Mouse (Mus musculus) embryonic facial prominence, embryonic 13.5 days (tissue): ENCODE measurements around the gene Rnh1. TPM values are rescaled to one million over a fixed set of nuclear protein-coding genes. Genes with fewer than 3 reads are reported as not detected.

Experiments used
- ATAC-seq: fragments of 200-750 bp; cut with Nextera tagmentation; 2 replicates; pipeline ENCODE4 v1.8.0; 2017; ENCODE audit warnings: low read depth; ENCODE audit not compliant: insufficient number of reproducible peaks, insufficient read depth, low FRiP score, low TSS enrichment
- H3K27ac ChIP-seq: fragments of 300-500 bp; sonication (generic); 2 replicates; pipeline ENCODE4 v1.5.1; 2015; ENCODE audit warnings: moderate library complexity, mild to moderate bottlenecking, inconsistent platforms
- H3K27me3 ChIP-seq: fragments of 300-500 bp; sonication (generic); 2 replicates; pipeline ENCODE4 v1.6.1; 2015; ENCODE audit warnings: mild to moderate bottlenecking, inconsistent platforms
- H3K36me3 ChIP-seq: fragments of 300-500 bp; sonication (generic); 2 replicates; pipeline ENCODE4 v1.6.1; 2015; ENCODE audit warnings: mild to moderate bottlenecking, inconsistent platforms
- H3K4me1 ChIP-seq: fragments of 300-500 bp; sonication (generic); 2 replicates; pipeline ENCODE4 v1.6.1; 2015; ENCODE audit warnings: inconsistent platforms
- H3K4me2 ChIP-seq: fragments of 300-500 bp; sonication (generic); 2 replicates; pipeline ENCODE4 v1.6.1; 2015; ENCODE audit warnings: moderate library complexity, mild to moderate bottlenecking, inconsistent platforms
- H3K4me3 ChIP-seq: fragments of 300-500 bp; sonication (generic); 2 replicates; pipeline ENCODE4 v1.5.1; 2015; ENCODE audit warnings: mild to moderate bottlenecking, inconsistent platforms
- H3K9ac ChIP-seq: fragments of 300-500 bp; sonication (generic); 2 replicates; pipeline ENCODE4 v1.6.1; 2015; ENCODE audit warnings: mild to moderate bottlenecking, inconsistent platforms
- H3K9me3 ChIP-seq: fragments of 300-500 bp; sonication (generic); 2 replicates; pipeline ENCODE4 v1.6.1; 2016; ENCODE audit warnings: inconsistent platforms
- WGBS: fragments of 180-500 bp; shearing (Covaris S2); methylation state at CpG from one replicate; pipeline ENCODE4 v1.1.7; 2015; ENCODE audit warnings: mixed read lengths; 5-methylcytosine and 5-hydroxymethylcytosine counted together
- polyA plus RNA-seq: library from polyadenylated mRNA; unstranded; fragments of >200 nt; fragmentation: Nextera tagmentation; extraction: Ambion mirVana; gene quantifications from 2 replicates; pipeline ENCODE4 v1.2.1, GENCODE M21; 2015

Gene Rnh1
- polyA plus RNA-seq, 1 experiment from 2014 or later: 118 TPM

- ATAC-seq: peak; percentile 90
- peaks cover 26% of the 10 kb centered on the region for H3K4me1 ChIP-seq
- H3K9ac ChIP-seq: peak within 1 kb of the TSS; percentile 78
- no peaks in the 10 kb centered on the region for H3K9me3 ChIP-seq
- peak within 1 kb of the TSS; percentile 70 for H3K4me3 ChIP-seq
- H3K36me3 ChIP-seq: peaks cover 17% of the 10 kb centered on the region
- peak within 1 kb of the TSS; percentile 90 for H3K27ac ChIP-seq
- no peaks in the 10 kb centered on the region for H3K27me3 ChIP-seq
- 0% methylated on average over 41 of the region's 41 CpGs for WGBS
- H3K4me2 ChIP-seq: peak within 1 kb of the TSS; percentile 88
Measured at GRCm38 (mm10) chr7:141215101-141215879, 42.6 kb upstream of the Rnh1 start, which contains the start of gene Rassf7. Gene Rassf7, plus strand, starts transcription at chr7:141215860.

DNA sequence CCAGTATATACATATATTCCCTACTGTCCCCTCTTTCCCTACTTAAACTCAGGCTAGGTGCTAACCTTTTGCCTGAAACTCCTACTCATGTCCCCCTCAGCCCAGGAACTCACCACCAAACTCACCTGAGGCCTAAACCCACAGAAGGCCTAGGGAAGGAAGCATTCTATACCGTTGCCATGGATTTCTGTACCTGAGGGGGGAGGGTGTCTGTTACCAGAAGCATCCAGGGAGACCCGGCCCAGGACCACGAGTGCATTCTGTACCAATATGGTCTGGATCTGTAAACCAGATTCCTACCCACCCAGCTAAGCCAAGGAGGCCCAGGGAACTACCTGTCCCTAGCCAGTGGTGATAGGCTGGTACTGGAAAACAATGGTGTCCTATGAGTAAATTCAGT lies 41.7 kb upstream of the Rnh1 start:
- Histone ChIP-seq H3K4me3 (no peak overlapping the region), H3K27me3 (no peaks in the 10 kb centered on the region), H3K36me3 (peaks cover 13% of the 10 kb centered on the region), H3K27ac (peak overlapping the region; percentile 90; the same call in 1 of the 2 replicates), H3K4me2 (peak overlapping the region; percentile 88; the same call in 1 of the 2 replicates), H3K4me1 (peaks cover 25% of the 10 kb centered on the region), H3K9ac (no peak overlapping the region), H3K9me3 (no peaks in the 10 kb centered on the region)
- ATAC-seq: no peak
- 67% methylated on average over 3 of the region's 3 CpGs for WGBS

DNA sequence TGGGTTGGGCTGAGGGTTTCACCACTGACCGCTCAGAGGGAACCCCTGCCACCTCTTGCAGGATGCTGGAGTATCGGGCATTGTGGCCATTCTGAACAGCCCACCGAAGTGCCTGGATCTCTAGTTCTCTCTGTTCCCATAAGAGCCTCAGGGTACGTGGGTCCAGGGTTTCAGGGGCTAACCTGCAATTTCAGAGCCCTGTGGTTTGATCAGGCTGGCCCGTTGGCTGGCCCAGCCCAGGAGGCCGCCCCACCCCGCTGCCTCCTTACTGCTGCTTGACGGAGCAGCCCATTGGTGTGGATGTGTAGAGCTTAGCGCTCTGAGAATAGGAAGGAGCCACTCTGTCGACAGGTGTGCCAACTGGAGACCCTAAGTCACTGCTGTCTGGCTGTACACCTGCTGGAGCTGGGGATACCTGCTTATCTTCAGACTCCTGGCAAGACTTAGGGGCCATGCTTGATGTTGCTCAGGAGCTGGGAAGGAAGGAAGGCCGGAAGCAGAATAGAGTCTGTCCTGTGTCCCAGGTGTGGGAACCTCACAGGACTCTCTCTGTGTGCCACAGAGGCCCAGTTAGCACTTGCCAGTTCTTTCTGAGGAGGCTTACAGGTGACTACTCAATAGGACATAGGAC lies 41.1 kb upstream of the Rnh1 start, which contains the start of gene Lmntd2:
Gene Lmntd2 (minus strand): TSS at position 476 of the 631 bp plus-strand sequence.
- no peak for ATAC-seq
- peaks cover 25% of the 10 kb centered on the region for H3K4me1 ChIP-seq
- peak within 1 kb of the TSS; percentile 78 for H3K9ac ChIP-seq
- H3K36me3 ChIP-seq: peaks cover 13% of the 10 kb centered on the region
- WGBS: 92% methylated on average over 11 of the region's 11 CpGs
- no peaks in the 10 kb centered on the region for H3K9me3 ChIP-seq
- no peaks in the 10 kb centered on the region for H3K27me3 ChIP-seq
- H3K4me3 ChIP-seq: peak within 1 kb of the TSS; percentile 70
- H3K27ac ChIP-seq: peak within 1 kb of the TSS; percentile 90
- peak within 1 kb of the TSS; percentile 88 for H3K4me2 ChIP-seq

DNA sequence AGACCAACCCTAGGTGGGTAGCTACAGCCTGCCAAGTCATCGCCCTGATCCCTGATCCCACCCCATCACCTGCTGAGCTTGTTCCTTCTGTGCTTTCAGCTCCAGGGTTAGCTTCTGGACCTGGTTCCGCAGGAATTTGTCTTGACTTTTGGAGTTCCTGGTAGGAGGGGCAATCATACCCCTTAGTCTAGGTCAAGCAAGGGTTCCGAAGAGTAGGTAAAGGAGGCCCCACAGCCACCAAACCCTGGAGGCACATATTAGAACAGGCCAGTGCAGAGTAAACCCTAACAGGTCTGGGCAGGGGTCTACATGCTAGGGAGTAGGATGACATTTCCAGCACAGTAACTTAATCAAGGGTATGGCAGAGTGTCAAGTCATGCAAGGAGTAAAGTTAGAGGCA lies 40.5 kb upstream of the Rnh1 start:
- H3K27ac ChIP-seq: peak overlapping the region; percentile 41; the same call in 1 of the 2 replicates
- 68% methylated on average over 3 of the region's 3 CpGs for WGBS

GRCm38 (mm10) chr7:141210606-141211131 lies 38.0 kb upstream of the Rnh1 start:
- Histone ChIP-seq H3K36me3 (no peaks in the 10 kb centered on the region), H3K4me3 (no peak overlapping the region), H3K27me3 (no peaks in the 10 kb centered on the region), H3K27ac (no peak overlapping the region), H3K4me2 (no peak overlapping the region), H3K9me3 (no peaks in the 10 kb centered on the region), H3K4me1 (peaks cover 6% of the 10 kb centered on the region), H3K9ac (0 out of 2 replicates have a peak overlapping the region, but pooled peaks have one; percentile 27)
- 83% methylated on average over 14 of the region's 14 CpGs for WGBS
- ATAC-seq: no peak

More for the DNA sequence above, 40.5 kb upstream of the Rnh1 start:
- Histone ChIP-seq H3K4me1 (peaks cover 25% of the 10 kb centered on the region), H3K36me3 (peaks cover 11% of the 10 kb centered on the region), H3K9me3 (no peaks in the 10 kb centered on the region), H3K27me3 (no peaks in the 10 kb centered on the region), H3K4me2 (no peak overlapping the region), H3K4me3 (no peak overlapping the region), H3K9ac (no peak overlapping the region)
- no peak for ATAC-seq

- WGBS: 80% methylated on average over 12 of the region's 12 CpGs
- H3K27me3 ChIP-seq: no peaks in the 10 kb centered on the region
- no peak overlapping the region for H3K4me2 ChIP-seq
- H3K36me3 ChIP-seq: no peaks in the 10 kb centered on the region
- no peak overlapping the region for H3K4me3 ChIP-seq
- H3K9me3 ChIP-seq: no peaks in the 10 kb centered on the region
- peaks cover 5% of the 10 kb centered on the region for H3K4me1 ChIP-seq
- no peak for ATAC-seq
- H3K9ac ChIP-seq: no peak overlapping the region
- H3K27ac ChIP-seq: no peak overlapping the region
Measured at GRCm38 (mm10) chr7:141210137-141210536, 37.5 kb upstream of the Rnh1 start.

GRCm38 (mm10) chr7:141209526-141209925 lies 36.9 kb upstream of the Rnh1 start:
- no peaks in the 10 kb centered on the region for H3K4me1 ChIP-seq
- H3K36me3 ChIP-seq: no peaks in the 10 kb centered on the region
- H3K9ac ChIP-seq: no peak overlapping the region
- H3K4me3 ChIP-seq: no peak overlapping the region
- no peaks in the 10 kb centered on the region for H3K9me3 ChIP-seq
- 71% methylated on average over 3 of the region's 3 CpGs for WGBS
- no peak overlapping the region for H3K27ac ChIP-seq
- no peaks in the 10 kb centered on the region for H3K27me3 ChIP-seq
- ATAC-seq: no peak
- H3K4me2 ChIP-seq: no peak overlapping the region

GRCm38 (mm10) chr7:141206182-141206937 lies 33.7 kb upstream of the Rnh1 start:
- WGBS: 89% methylated on average over 18 of the region's 18 CpGs
- H3K27me3 ChIP-seq: no peaks in the 10 kb centered on the region
- no peaks in the 10 kb centered on the region for H3K9me3 ChIP-seq
- no peak overlapping the region for H3K27ac ChIP-seq
- H3K36me3 ChIP-seq: no peaks in the 10 kb centered on the region
- no peak for ATAC-seq
- no peak overlapping the region for H3K4me2 ChIP-seq
- no peak overlapping the region for H3K9ac ChIP-seq
- H3K4me3 ChIP-seq: no peak overlapping the region
- H3K4me1 ChIP-seq: no peaks in the 10 kb centered on the region

DNA sequence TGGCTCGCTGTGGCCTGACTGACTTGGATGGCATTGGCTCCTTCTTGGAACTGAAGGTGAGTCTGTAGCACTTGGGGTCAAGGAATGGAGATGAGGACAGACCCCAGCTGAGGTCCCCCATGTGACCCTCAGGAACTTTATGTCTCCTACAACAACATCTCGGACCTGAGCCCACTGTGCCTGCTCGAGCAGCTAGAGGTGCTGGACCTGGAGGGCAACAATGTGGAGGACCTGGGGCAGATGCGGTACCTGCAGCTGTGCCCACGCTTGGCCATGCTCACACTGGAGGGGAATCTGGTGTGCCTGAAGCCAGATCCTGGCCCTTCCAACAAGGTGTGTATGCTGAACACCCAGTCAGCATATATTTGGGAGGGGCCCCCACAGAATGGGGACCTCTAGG lies 32.8 kb upstream of the Rnh1 start:
- Histone ChIP-seq H3K4me2 (no peak overlapping the region), H3K4me3 (no peak overlapping the region), H3K9ac (no peak overlapping the region), H3K27ac (no peak overlapping the region), H3K36me3 (no peaks in the 10 kb centered on the region), H3K9me3 (no peaks in the 10 kb centered on the region), H3K4me1 (no peaks in the 10 kb centered on the region), H3K27me3 (no peaks in the 10 kb centered on the region)
- 90% methylated on average over 5 of the region's 5 CpGs for WGBS
- no peak for ATAC-seq

GRCm38 (mm10) chr7:141204546-141204945 lies 31.9 kb upstream of the Rnh1 start:
- no peak for ATAC-seq
- 78% methylated on average over 3 of the region's 3 CpGs for WGBS

DNA sequence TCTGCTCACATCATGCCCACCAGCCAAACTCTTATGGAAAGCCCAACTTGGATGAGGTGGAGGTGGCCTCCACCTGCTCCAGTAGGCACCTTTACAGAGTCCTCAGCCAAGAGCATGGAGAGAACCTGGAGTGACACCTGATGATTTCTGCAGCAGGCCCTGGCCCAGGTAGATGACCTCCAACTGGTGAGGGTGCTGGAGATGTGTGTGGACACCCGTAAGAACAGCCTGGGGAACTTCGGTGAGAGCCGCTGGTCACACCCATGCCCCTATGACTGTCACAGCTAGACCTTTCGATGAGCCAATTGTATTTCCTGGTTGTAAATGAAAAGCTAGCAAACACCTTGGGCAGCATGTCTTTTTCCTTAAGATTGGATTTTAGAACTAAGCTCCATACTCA lies 25.5 kb upstream of the Rnh1 start:
- no peak overlapping the region for H3K4me3 ChIP-seq
- no peaks in the 10 kb centered on the region for H3K36me3 ChIP-seq
- no peak for ATAC-seq
- no peak overlapping the region for H3K9ac ChIP-seq
- 93% methylated on average over 4 of the region's 4 CpGs for WGBS
- no peaks in the 10 kb centered on the region for H3K9me3 ChIP-seq
- no peak overlapping the region for H3K4me2 ChIP-seq
- no peaks in the 10 kb centered on the region for H3K27me3 ChIP-seq
- H3K4me1 ChIP-seq: peaks cover 11% of the 10 kb centered on the region
- no peak overlapping the region for H3K27ac ChIP-seq

More at GRCm38 (mm10) chr7:141204546-141204945, 31.9 kb upstream of the Rnh1 start:
- Histone ChIP-seq H3K4me3 (no peak overlapping the region), H3K4me2 (no peak overlapping the region), H3K4me1 (no peaks in the 10 kb centered on the region), H3K9ac (no peak overlapping the region), H3K27me3 (no peaks in the 10 kb centered on the region), H3K27ac (no peak overlapping the region), H3K9me3 (no peaks in the 10 kb centered on the region), H3K36me3 (no peaks in the 10 kb centered on the region)
